Mouse (Mus musculus) MEL (cell line): ENCODE results near the gene Cdc73. TPM values are rescaled to one million over a fixed set of nuclear protein-coding genes. Genes with fewer than 3 reads are reported as not detected.

Experiments
- DNase-seq: peaks from one replicate; pipeline ENCODE4 v3.0.0; 2011; ENCODE audit warnings: low read depth, low spot score
- H3K27ac ChIP-seq: 2 replicates; pipeline ENCODE4 v1.5.1; 2012; ENCODE audit warnings: low read depth, mild to moderate bottlenecking, control low read depth, low read length, moderate library complexity; ENCODE audit not compliant: control insufficient read depth
- H3K27me3 ChIP-seq, 2 experiments: fragments of 150-350 bp in 1 of 2; sonication (generic) in 1 of 2; 2 replicates each; pipeline ENCODE4 v1.6.1; 2012; ENCODE audit warnings: low read length in 2 of 2, mild to moderate bottlenecking in 2 of 2, improper control_type of control experiment in 1 of 2, moderate library complexity in 1 of 2; ENCODE audit not compliant: insufficient read depth in 2 of 2, control insufficient read depth in 1 of 2
- H3K36me3 ChIP-seq, 2 experiments: 2 replicates each; pipeline ENCODE4 v1.6.1; 2012 to 2014; ENCODE audit warnings: low read length in 2 of 2, improper control_type of control experiment in 1 of 2, inconsistent platforms in 1 of 2, mild to moderate bottlenecking in 1 of 2; ENCODE audit not compliant: insufficient read depth in 2 of 2, control insufficient read depth in 1 of 2
- H3K4me1 ChIP-seq, 2 experiments: fragments of 150-350 bp in 1 of 2; sonication (generic) in 1 of 2; 2 replicates each; pipeline ENCODE4 v1.6.1; 2012; ENCODE audit warnings: low read length in 2 of 2, improper control_type of control experiment in 1 of 2, mild to moderate bottlenecking in 1 of 2; ENCODE audit not compliant: insufficient read depth in 2 of 2, control insufficient read depth in 1 of 2
- H3K4me3 ChIP-seq, 2 experiments: fragments of 150-350 bp in 1 of 2; sonication (generic) in 1 of 2; 2 replicates each; pipeline ENCODE4 v1.5.1; 2012; ENCODE audit warnings: low read depth in 2 of 2, low read length in 2 of 2, mild to moderate bottlenecking in 2 of 2, moderate library complexity in 2 of 2, control low read depth in 1 of 2, improper control_type of control experiment in 1 of 2; ENCODE audit not compliant: control insufficient read depth in 1 of 2, insufficient read depth in 1 of 2
- H3K79me2 ChIP-seq: 2 replicates; pipeline ENCODE4 v1.6.1; 2012; ENCODE audit warnings: mild to moderate bottlenecking, low read length, moderate library complexity; ENCODE audit not compliant: control insufficient read depth, poor library complexity, insufficient read depth
- H3K9ac ChIP-seq: 2 replicates; pipeline ENCODE4 v1.6.1; 2012; ENCODE audit warnings: low read depth, mild to moderate bottlenecking, control low read depth, low read length, moderate library complexity; ENCODE audit not compliant: control insufficient read depth, poor library complexity, severe bottlenecking
- H3K9me3 ChIP-seq: fragments of 150-350 bp; sonication (generic); replicated peaks from 2 replicates; pipeline ENCODE4 v1.6.1; 2012; ENCODE audit warnings: mild to moderate bottlenecking, low read length, improper control_type of control experiment, moderate library complexity; ENCODE audit not compliant: insufficient read depth
- BHLHE40 ChIP-seq: IDR thresholded peaks from 2 replicates; pipeline ENCODE4 v1.6.1; 2012; ENCODE audit warnings: low read depth, mild to moderate bottlenecking, inconsistent platforms, low read length, improper control_type of control experiment, borderline replicate concordance
- CHD2 ChIP-seq: IDR thresholded peaks from 2 replicates; pipeline ENCODE4 v1.6.1; 2011; ENCODE audit warnings: low read length, improper control_type of control experiment
- ELF1 ChIP-seq: IDR thresholded peaks from 2 replicates; pipeline ENCODE4 v1.6.1; 2014; ENCODE audit warnings: low read depth, mild to moderate bottlenecking, inconsistent platforms, low read length, improper control_type of control experiment, moderate library complexity
- EP300 ChIP-seq, 2 experiments: IDR thresholded peaks; 2 replicates each; pipeline ENCODE4 v1.6.1; 2011; ENCODE audit warnings: improper control_type of control experiment in 2 of 2, low read length in 2 of 2, low read depth in 1 of 2, mild to moderate bottlenecking in 1 of 2
- GABPA ChIP-seq: IDR thresholded peaks from 2 replicates; pipeline ENCODE4 v1.6.1; 2012; ENCODE audit warnings: low read depth, mild to moderate bottlenecking, inconsistent platforms, low read length, improper control_type of control experiment, moderate library complexity
- GATA1 ChIP-seq: IDR thresholded peaks from 2 replicates; pipeline ENCODE4 v1.6.1; 2011; ENCODE audit warnings: low read depth, low read length, improper control_type of control experiment
- HCFC1 ChIP-seq: IDR thresholded peaks from 2 replicates; pipeline ENCODE4 v1.6.1; 2012; ENCODE audit warnings: low read depth, mild to moderate bottlenecking, inconsistent platforms, low read length, improper control_type of control experiment, moderate library complexity
- JUND ChIP-seq: IDR thresholded peaks from 2 replicates; pipeline ENCODE4 v1.6.1; 2011; ENCODE audit warnings: low read depth, mild to moderate bottlenecking, improper control_type of control experiment, low read length
- MAFK ChIP-seq: IDR thresholded peaks from 2 replicates; pipeline ENCODE4 v1.6.1; 2011; ENCODE audit warnings: low read depth, mild to moderate bottlenecking, low read length, improper control_type of control experiment, borderline replicate concordance
- MAX ChIP-seq: IDR thresholded peaks from 2 replicates; pipeline ENCODE4 v1.6.1; 2011; ENCODE audit warnings: low read length, improper control_type of control experiment
- NRF1 ChIP-seq: IDR thresholded peaks from 2 replicates; pipeline ENCODE4 v1.6.1; 2014; ENCODE audit warnings: low read depth, mild to moderate bottlenecking, inconsistent platforms, low read length, improper control_type of control experiment, moderate library complexity; ENCODE audit not compliant: poor library complexity, insufficient read depth, severe bottlenecking
- POLR2A ChIP-seq, 2 experiments: IDR thresholded peaks; 2 replicates each; pipeline ENCODE4 v1.6.1; 2011 to 2012; ENCODE audit warnings: low read length in 2 of 2, mild to moderate bottlenecking in 2 of 2, control low read depth in 1 of 2, improper control_type of control experiment in 1 of 2, low read depth in 1 of 2, moderate library complexity in 1 of 2; ENCODE audit not compliant: control insufficient read depth in 1 of 2, insufficient read depth in 1 of 2, poor library complexity in 1 of 2
- POLR2AphosphoS2 ChIP-seq: IDR thresholded peaks from 2 replicates; pipeline ENCODE4 v1.6.1; 2011; ENCODE audit warnings: low read length, improper control_type of control experiment
- RCOR1 ChIP-seq: IDR thresholded peaks from 2 replicates; pipeline ENCODE4 v1.6.1; 2012; ENCODE audit warnings: low read depth, mild to moderate bottlenecking, inconsistent platforms, low read length, improper control_type of control experiment
- SMC3 ChIP-seq: IDR thresholded peaks from 2 replicates; pipeline ENCODE4 v1.6.1; 2011; ENCODE audit warnings: low read depth, low read length, improper control_type of control experiment
- TAL1 ChIP-seq: IDR thresholded peaks from 2 replicates; pipeline ENCODE4 v1.6.1; 2012; ENCODE audit warnings: mild to moderate bottlenecking, inconsistent platforms, low read length, moderate library complexity, mixed read lengths
- TBP ChIP-seq: IDR thresholded peaks from 2 replicates; pipeline ENCODE4 v1.8.0; 2011; ENCODE audit warnings: low read depth, low read length, improper control_type of control experiment
- TCF12 ChIP-seq: IDR thresholded peaks from 2 replicates; pipeline ENCODE4 v1.6.1; 2014; ENCODE audit warnings: low read depth, mild to moderate bottlenecking, inconsistent platforms, low read length, improper control_type of control experiment, moderate library complexity
- UBTF ChIP-seq: IDR thresholded peaks from 2 replicates; pipeline ENCODE4 v1.6.1; 2012; ENCODE audit warnings: low read depth, mild to moderate bottlenecking, inconsistent platforms, low read length, improper control_type of control experiment, moderate library complexity, borderline replicate concordance; ENCODE audit not compliant: insufficient read depth
- ZKSCAN1 ChIP-seq: IDR thresholded peaks from 2 replicates; pipeline ENCODE4 v1.6.1; 2012; ENCODE audit warnings: low read depth, mild to moderate bottlenecking, inconsistent platforms, low read length, improper control_type of control experiment, moderate library complexity
- polyA plus RNA-seq, 2 experiments: library from polyadenylated mRNA; stranded (reverse) in 1 of 2; unstranded in 1 of 2; fragments of >175 nt in 1 of 2; fragments of >200 nt in 1 of 2; gene quantifications; 2 replicates each; pipeline versions ENCODE4 v1.2.1 to v1.2.4; 2012; ENCODE audit warnings: low replicate concordance in 2 of 2, low read depth in 1 of 2; ENCODE audit not compliant: insufficient read length in 2 of 2, insufficient read depth in 1 of 2, missing spikeins in 1 of 2
- total RNA-seq: library from RNA; depleted of rRNA; stranded (reverse); fragments of 300-350 nt; gene quantifications from 2 replicates; pipeline ENCODE4 v1.2.3, GENCODE M21; 2012

The Cdc73 gene
- total and polyA plus RNA-seq, 3 experiments: 11.6 to 65.8 (median 55.2) TPM

GRCm38 (mm10) chr1:143702741-143703262 lies at the start of gene Cdc73 (continued):
- TF ChIP-seq BHLHE40: no peak
- no peak for TF ChIP-seq JUND
- peak; percentile 52; the same call in 1 of the 2 replicates for TF ChIP-seq TCF12

- TF ChIP-seq HCFC1 (no peak), TCF12 (no peak), MAFK (no peak), GATA1 (no peak), TBP (no peak), CHD2 (no peak), UBTF (no peak), RCOR1 (no peak), GABPA (no peak), EP300 (IDR thresholded peaks at IDR 0.05; ENCODE audit: low read depth in 1 of 2, low read length in 2 of 2) (no peak), POLR2A (IDR thresholded peaks at IDR 0.05; ENCODE audit: control insufficient read depth in 1 of 2, insufficient read depth in 1 of 2, low read depth in 1 of 2, low read length in 2 of 2, poor library complexity in 1 of 2) (no peak), TAL1 (no peak), POLR2AphosphoS2 (no peak)
- Histone ChIP-seq H3K4me1 (no peaks in the 10 kb centered on the region; a peak in 1 of 4 replicates), H3K9ac (no peak overlapping the region), H3K79me2 (no peaks in the 10 kb centered on the region), H3K36me3 (peaks cover 0 to 7% of the 10 kb centered on the region in 2 experiments; a peak in 2 of 4 replicates), H3K4me3 (no peak overlapping the region), H3K27me3 (no peaks in the 10 kb centered on the region), H3K9me3 (no peaks in the 10 kb centered on the region), H3K27ac (no peak overlapping the region)
- no peak for DNase-seq
Observed at GRCm38 (mm10) chr1:143745871-143746270, 43.2 kb upstream of the Cdc73 start.

- Histone ChIP-seq H3K4me3 (no peak overlapping the region), H3K27ac (no peak overlapping the region), H3K9me3 (no peaks in the 10 kb centered on the region), H3K79me2 (no peaks in the 10 kb centered on the region; the same call in 1 of the 2 replicates), H3K36me3 (peaks cover 0 to 10% of the 10 kb centered on the region in 2 experiments; a peak in 2 of 4 replicates)
- no peak for TF ChIP-seq SMC3
- TF ChIP-seq MAFK: no peak
- TF ChIP-seq NRF1: no peak
- no peak for TF ChIP-seq ZKSCAN1
- TF ChIP-seq TCF12: no peak
- TF ChIP-seq POLR2AphosphoS2: no peak
- TF ChIP-seq BHLHE40: no peak
- no peak for TF ChIP-seq ELF1
- TF ChIP-seq CHD2: no peak
- TF ChIP-seq MAX: no peak
- TF ChIP-seq, all 39 proteins: peak for 0
- Histone ChIP-seq H3K27me3 (no peaks in the 10 kb centered on the region), H3K9ac (no peak overlapping the region), H3K4me1 (no peaks in the 10 kb centered on the region; a peak in 1 of 4 replicates)
- no peak for DNase-seq
Observed at GRCm38 (mm10) chr1:143742186-143742585, 39.5 kb upstream of the Cdc73 start.
